ENCODE assay signal across 18 mouse cellular contexts in the genomic region with DNA sequence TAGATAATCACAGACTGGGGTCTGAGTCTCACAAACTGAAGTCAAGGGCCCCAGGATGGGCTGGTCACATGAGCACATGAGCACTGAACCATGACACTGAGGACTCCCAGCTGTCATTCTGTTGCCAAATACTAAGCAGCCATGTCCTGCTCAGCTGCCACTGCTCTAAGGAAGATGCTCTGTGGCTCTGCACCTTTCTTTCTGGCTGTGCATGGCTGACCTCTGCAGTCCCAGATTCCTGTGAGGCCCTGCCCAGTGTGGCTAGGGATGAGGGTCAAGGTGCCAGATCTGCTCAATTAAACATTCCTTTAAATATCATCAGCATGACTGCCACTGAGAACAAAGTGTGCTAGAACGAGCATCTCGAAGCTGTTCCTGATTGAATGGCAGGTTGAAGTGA.
DNase-seq lines count a peak whose midpoint lies in the region; ATAC-seq and TF ChIP-seq lines count a peak whose summit lies in the region.
"Had no signal": no experiment of that assay in that cellular context is flagged by ENCODE, and none has a peak within 500 bp of the region (broad histone marks: within the 10 kb centered on the region; RNA-seq: fewer than 3 reads in every experiment).

No protein-coding gene starts in this region.

- no peaks in the 10 kb centered on the region for H3K27me3 ChIP-seq in intestine, postnatal 0 days (replicated peaks; ENCODE audit: control insufficient read depth, insufficient read depth, low read length)
- H3K27me3 ChIP-seq: heart, embryonic 15.5 days; intestine, embryonic 15.5 days; liver, embryonic 13.5 days; neural tube, embryonic 12.5 days; stomach, embryonic 15.5 days had no signal

- no peaks in the 10 kb centered on the region for H3K36me3 ChIP-seq in intestine, postnatal 0 days (ENCODE audit: control insufficient read depth, insufficient read depth)
- H3K36me3 ChIP-seq: heart, embryonic 15.5 days; intestine, embryonic 15.5 days; liver, embryonic 13.5 days; neural tube, embryonic 12.5 days; stomach, embryonic 15.5 days had no signal

- 77% methylated on average over 2 of the region's 2 CpGs for WGBS in intestine, postnatal 0 days

- no peaks in the 10 kb centered on the region for H3K9me3 ChIP-seq in intestine, postnatal 0 days (ENCODE audit: control insufficient read depth)
- H3K9me3 ChIP-seq: heart, embryonic 15.5 days; intestine, embryonic 15.5 days; liver, embryonic 13.5 days; neural tube, embryonic 12.5 days; stomach, embryonic 15.5 days had no signal

- no peaks in the 10 kb centered on the region for H3K4me1 ChIP-seq in intestine, postnatal 0 days (replicated peaks; ENCODE audit: control insufficient read depth, insufficient read depth, low read length)
- H3K4me1 ChIP-seq: heart, embryonic 15.5 days; intestine, embryonic 15.5 days; liver, embryonic 13.5 days; stomach, embryonic 15.5 days had no signal

- no peak for ATAC-seq in intestine, postnatal 0 days
- ATAC-seq: forebrain, embryonic 16.5 days; intestine, embryonic 15.5 days had no signal

- H3K4me3 ChIP-seq in intestine, postnatal 0 days (ENCODE audit: low read depth, low read length) = no peak overlapping the region
- H3K4me3 ChIP-seq: heart, embryonic 15.5 days; intestine, embryonic 15.5 days; liver, embryonic 13.5 days; neural tube, embryonic 12.5 days; stomach, embryonic 15.5 days had no signal

- no peak overlapping the region for H3K4me2 ChIP-seq in intestine, postnatal 0 days (replicated peaks; ENCODE audit: low read depth)
- H3K4me2 ChIP-seq: heart, embryonic 15.5 days; intestine, embryonic 15.5 days; liver, embryonic 13.5 days; neural tube, embryonic 12.5 days; stomach, embryonic 15.5 days had no signal

- peak; percentile 2 for DNase-seq in embryo, embryonic 11 days
- no peak for DNase-seq in embryo, embryonic 10 days (ENCODE audit: low spot score)
- peak; percentile 21 for DNase-seq in left cerebral cortex, postnatal 4 days
- DNase-seq in left cerebral cortex, postnatal 36 days (ENCODE audit: low spot score in 2 of 2) = no peak
- peak; percentile 6 for DNase-seq in mesoderm, embryonic 11.5 days (ENCODE audit: low read depth, low spot score)
- peak; percentile 55 for DNase-seq in retina, embryonic 14.5 days (ENCODE audit: low spot score)
- DNase-seq in frontal cortex, adult 2 months (ENCODE audit: extremely low spot score in 1 of 2, low spot score in 1 of 2) = no peak
- DNase-seq: gastrocnemius, postnatal 36 days; liver, embryonic 13.5 days; right cerebral cortex, postnatal 14 days; thymus, postnatal 4 days had no signal

- TF ChIP-seq CTCF in intestine, postnatal 0 days (IDR thresholded peaks at IDR 0.05; ENCODE audit: low read depth) = no peak

- intact Hi-C loops in left cerebral cortex, postnatal 4 days (cut with DNase I) = no loop called here
- intact Hi-C loops in left cerebral cortex, postnatal 36 days (cut with DNase I) = no loop called here

- no peak overlapping the region for H3K27ac ChIP-seq in intestine, postnatal 0 days (ENCODE audit: low read depth, low read length)
- H3K27ac ChIP-seq: heart, embryonic 15.5 days; intestine, embryonic 15.5 days; liver, embryonic 13.5 days; macrophage; neural tube, embryonic 12.5 days; stomach, embryonic 15.5 days had no signal

- H3K9ac ChIP-seq in intestine, postnatal 0 days (ENCODE audit: low read depth, low read length) = no peak overlapping the region
- H3K9ac ChIP-seq: heart, embryonic 15.5 days; intestine, embryonic 15.5 days; liver, embryonic 13.5 days; neural tube, embryonic 12.5 days; stomach, embryonic 15.5 days had no signal

Comparison
In these comparisons a context has a peak if more than half of its experiments do, and no peak if none do; other contexts are left out.
1. DNase-seq: peak in embryo, embryonic 11 days (single experiment), left cerebral cortex, postnatal 4 days (single experiment), mesoderm, embryonic 11.5 days (single experiment) and retina, embryonic 14.5 days (single experiment); none in embryo, embryonic 10 days (single experiment), left cerebral cortex, postnatal 36 days (0 of 2) and frontal cortex, adult 2 months (0 of 2).